Mouse (Mus musculus) subcutaneous adipose tissue, adult 2 months (tissue): ENCODE measurements around the gene Olfr748. TPM values are rescaled to one million over a fixed set of nuclear protein-coding genes. Genes with fewer than 3 reads are reported as not detected.

Experiments
- polyA plus RNA-seq: library from polyadenylated mRNA; depleted of rRNA; stranded (reverse); fragments of >200 nt; gene quantifications from 2 replicates; pipeline ENCODE4 v1.2.3, GENCODE M21; 2012; ENCODE audit warnings: low replicate concordance; rRNA removed

Olfr748 gene
- not detected in 2 replicates for polyA plus RNA-seq

DNA sequence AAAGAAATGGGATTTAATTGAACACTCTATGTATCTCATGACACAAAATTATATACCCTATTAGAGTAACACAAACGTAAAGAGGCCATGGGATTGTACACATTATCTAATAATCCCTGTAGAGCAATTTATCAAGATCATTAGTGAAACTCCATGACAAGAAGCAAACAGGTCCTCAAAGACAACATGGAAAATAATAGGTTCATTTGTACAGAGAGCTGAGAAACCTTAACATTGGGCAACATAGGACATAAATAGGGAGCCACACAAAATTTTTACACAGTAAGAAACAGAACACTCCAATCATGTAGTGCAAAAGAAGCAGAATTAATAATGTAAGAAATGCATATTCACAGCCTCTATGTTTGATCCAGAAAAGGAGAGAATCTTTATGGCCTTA lies at the start of gene Olfr748:
Olfr748 (plus strand) TSS at position 301 of the 400 bp plus-strand sequence.

DNA sequence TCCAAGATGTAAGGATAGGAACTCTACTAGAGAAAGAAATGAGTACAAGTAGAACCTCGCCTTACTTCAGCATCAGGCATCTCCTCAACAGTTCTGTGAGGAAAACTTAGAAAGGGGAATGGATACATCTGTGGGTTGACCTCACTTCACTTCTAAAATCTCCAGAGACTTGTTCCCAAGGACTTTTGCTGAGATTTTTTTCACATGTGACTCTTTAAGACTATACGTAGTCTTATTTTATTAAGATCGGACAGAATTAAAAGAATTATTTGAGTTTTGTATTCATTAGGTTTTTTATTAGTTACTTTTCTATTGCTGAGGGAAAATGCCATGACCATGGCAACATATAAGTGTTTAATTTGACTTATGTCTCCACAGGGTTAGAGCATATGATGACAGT lies 14.1 kb upstream of the Olfr748 start, which contains the start of gene Olfr747:
Olfr747 (minus strand) TSS at position 101 of the 400 bp plus-strand sequence.

DNA sequence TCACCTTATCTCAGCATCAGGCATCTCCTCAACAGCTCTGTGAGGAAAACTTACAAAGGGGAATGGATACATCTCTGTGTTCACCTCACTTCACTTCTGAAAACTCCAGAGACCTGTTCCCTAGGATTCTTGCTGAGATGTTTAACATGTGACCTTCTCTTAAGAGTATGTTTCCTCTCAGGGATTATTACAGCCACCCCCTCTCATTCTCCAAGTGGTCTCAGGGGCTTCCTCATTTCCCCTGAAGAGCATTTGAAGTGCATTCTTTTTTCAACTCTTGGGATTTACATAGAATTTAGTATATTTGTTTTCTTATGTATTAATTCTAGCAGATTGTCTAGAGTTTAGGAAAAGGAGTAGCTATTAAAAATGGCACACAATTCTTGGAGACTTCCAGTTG lies 37.8 kb downstream of the Olfr748 start, which contains the start of gene Olfr749:
Olfr749 (minus strand) TSS at position 101 of the 400 bp plus-strand sequence.

Other genes with a start within 250 kb of the Olfr748 start
- gene Olfr741, start 234.6 kb upstream of the Olfr748 start, polyA plus RNA-seq: not detected in 2 replicates
- gene Olfr742, start 203.8 kb upstream of the Olfr748 start, polyA plus RNA-seq: not detected in 2 replicates
- not detected in 2 replicates for gene Olfr743, start 185.5 kb upstream of the Olfr748 start, polyA plus RNA-seq
- not detected in 2 replicates for gene Olfr744, start 92.5 kb upstream of the Olfr748 start, polyA plus RNA-seq
- gene Olfr745, start 68.0 kb upstream of the Olfr748 start, polyA plus RNA-seq: not detected in 2 replicates
- gene Olfr746, start 60.3 kb upstream of the Olfr748 start, polyA plus RNA-seq: not detected in 2 replicates
- gene Olfr747, start 14.2 kb upstream of the Olfr748 start, polyA plus RNA-seq: not detected in 2 replicates
- not detected in 2 replicates for gene Olfr749, start 37.7 kb downstream of the Olfr748 start, polyA plus RNA-seq
- 26.7 and 39.9 TPM in 2 replicates for gene Ttc5, start 78.1 kb downstream of the Olfr748 start, polyA plus RNA-seq
- gene Ccnb1ip1, start 100.4 kb downstream of the Olfr748 start, polyA plus RNA-seq: not detected in 2 replicates
- gene Parp2, start 100.5 kb downstream of the Olfr748 start, polyA plus RNA-seq: 17.6 and 22.6 TPM in 2 replicates
- gene Tep1, start 163.2 kb downstream of the Olfr748 start, polyA plus RNA-seq: 42.1 and 45.4 TPM in 2 replicates
- 1.4 and 5.6 TPM in 2 replicates for gene Klhl33, start 190.1 kb downstream of the Olfr748 start, polyA plus RNA-seq
- gene Osgep, start 217.5 kb downstream of the Olfr748 start, polyA plus RNA-seq: 96.7 and 170 TPM in 2 replicates
- 50.6 and 81.1 TPM in 2 replicates for gene Apex1, start 217.6 kb downstream of the Olfr748 start, polyA plus RNA-seq
- 98.7 and 110 TPM in 2 replicates for gene Pip4p1, start 223.5 kb downstream of the Olfr748 start, polyA plus RNA-seq
- gene Pnp, start 223.7 kb downstream of the Olfr748 start, polyA plus RNA-seq: 65.9 and 76.6 TPM in 2 replicates
- 54.4 and 76.0 TPM in 2 replicates for gene Gm49342, start 237.1 kb downstream of the Olfr748 start, polyA plus RNA-seq
- 2.7 and 4.3 TPM in 2 replicates for gene Pnp2, start 248.6 kb downstream of the Olfr748 start, polyA plus RNA-seq